Mouse (Mus musculus): Measurements from ENCODE around the gene Tmc3.

- TF ChIP-seq POLR2A (IDR thresholded peaks at IDR 0.05; ENCODE audit: insufficient read length, low read depth) (no peak), E2F4 (IDR thresholded peaks at IDR 0.05; ENCODE audit: insufficient read depth) (no peak), CEBPB (IDR thresholded peaks at IDR 0.05; ENCODE audit: insufficient read depth, poor library complexity, severe bottlenecking) (no peak)
Measured at GRCm38 (mm10) chr7:83618709-83619108, 34.0 kb downstream of the Tmc3 start.
